Mouse (Mus musculus): Measurements from ENCODE around the gene S1pr4. TPM values are rescaled to one million over a fixed set of nuclear protein-coding genes. Genes with fewer than 3 reads are reported as not detected.

S1pr4 gene
- total RNA-seq, 1 experiment from 2014 or later: 2.3 TPM

- no peak for DNase-seq
Measured at GRCm38 (mm10) chr10:81493601-81494220, 6.2 kb downstream of the S1pr4 start.

GRCm38 (mm10) chr10:81492606-81493240 is 7.2 kb downstream of the S1pr4 start:
- DNase-seq: no peak

GRCm38 (mm10) chr10:81491018-81491417 is 8.9 kb downstream of the S1pr4 start:
- no peak for DNase-seq

- DNase-seq: no peak
Measured at GRCm38 (mm10) chr10:81489941-81490340, 10.0 kb downstream of the S1pr4 start.

- no peak for DNase-seq
Measured at GRCm38 (mm10) chr10:81488081-81488480, 11.9 kb downstream of the S1pr4 start.

GRCm38 (mm10) chr10:81486496-81486895 is 13.4 kb downstream of the S1pr4 start:
- no peak for DNase-seq

GRCm38 (mm10) chr10:81485479-81486018 is 14.4 kb downstream of the S1pr4 start:
- no peak for DNase-seq

GRCm38 (mm10) chr10:81485060-81485449 is 14.9 kb downstream of the S1pr4 start:
- DNase-seq: no peak

- DNase-seq: no peak
Measured at GRCm38 (mm10) chr10:81484441-81485059, 15.4 kb downstream of the S1pr4 start.

GRCm38 (mm10) chr10:81483983-81484382 is 15.9 kb downstream of the S1pr4 start:
- DNase-seq: peak; percentile 48

- DNase-seq: peak; percentile 68
Measured at GRCm38 (mm10) chr10:81482533-81482889, 17.4 kb downstream of the S1pr4 start, which contains the start of gene Celf5. TSS of gene Celf5 (minus strand) at chr10:81482709.

- DNase-seq: no peak
Measured at GRCm38 (mm10) chr10:81481605-81482532, 18.1 kb downstream of the S1pr4 start.

GRCm38 (mm10) chr10:81474461-81474860 is 25.5 kb downstream of the S1pr4 start:
- DNase-seq: no peak

- no peak for DNase-seq
Measured at GRCm38 (mm10) chr10:81473003-81473451, 26.9 kb downstream of the S1pr4 start.

GRCm38 (mm10) chr10:81472403-81473002 is 27.4 kb downstream of the S1pr4 start:
- DNase-seq: no peak

GRCm38 (mm10) chr10:81470454-81470853 is 29.5 kb downstream of the S1pr4 start:
- DNase-seq: no peak

GRCm38 (mm10) chr10:81469253-81469652 is 30.7 kb downstream of the S1pr4 start:
- peak; percentile 2 for DNase-seq

- peak; percentile 2 for DNase-seq
Measured at GRCm38 (mm10) chr10:81467670-81468235, 32.2 kb downstream of the S1pr4 start.

GRCm38 (mm10) chr10:81466881-81467280 is 33.1 kb downstream of the S1pr4 start:
- peak; percentile 1 for DNase-seq

- peak; percentile 1 for DNase-seq
Measured at GRCm38 (mm10) chr10:81466066-81466465, 33.9 kb downstream of the S1pr4 start.

GRCm38 (mm10) chr10:81465265-81465645 is 34.7 kb downstream of the S1pr4 start:
- DNase-seq: no peak

Data from adrenal gland, postnatal 14 days (tissue).